Mouse (Mus musculus): Measurements from ENCODE around the gene Vmn1r157. TPM values are rescaled to one million over a fixed set of nuclear protein-coding genes. Genes with fewer than 3 reads are reported as not detected.
"Not testable (repeated sequence)": the region's sequence is repeated elsewhere in the genome, so short reads cannot be mapped to it uniquely, and the experiment has no call there.

Gene Vmn1r157
- polyA plus RNA-seq (2016; fragmentation: Nextera tagmentation; extraction: Ambion mirVana) = not detected in 2 replicates

GRCm38 (mm10) chr7:22761397-22761796 lies at the start of gene Vmn1r157:
Gene Vmn1r157 (plus strand): TSS chr7:22761697.
- not testable (repeated sequence) for H3K36me3 ChIP-seq; DNase-seq (ENCODE audit: low spot score); H3K4me1 ChIP-seq; H3K27me3 ChIP-seq (ENCODE audit: low read depth, poor library complexity, severe bottlenecking); H3K4me3 ChIP-seq; H3K9me3 ChIP-seq (replicated peaks); H3K27ac ChIP-seq
- 34% methylated on average over 2 of the region's 3 CpGs for WGBS

DNA sequence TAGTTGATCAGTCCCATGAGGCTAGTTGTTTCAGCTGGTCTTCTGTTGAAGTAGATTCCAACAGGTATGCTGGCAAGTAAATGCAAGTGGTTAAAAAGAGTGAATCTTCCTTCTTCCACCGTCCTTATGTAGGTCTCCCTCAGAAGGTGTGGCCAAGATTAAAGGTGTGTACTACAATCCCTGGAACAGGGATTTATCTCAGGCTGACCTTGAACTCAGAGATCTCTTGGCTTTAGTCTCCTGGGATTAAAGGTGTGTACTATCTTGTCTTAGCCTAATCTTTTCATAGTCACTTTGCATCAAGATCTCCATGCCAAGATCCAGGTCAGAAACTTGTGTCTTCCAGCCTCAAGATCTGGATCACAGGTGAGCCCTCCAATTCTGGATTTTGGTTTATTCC lies 41.9 kb upstream of the Vmn1r157 start, which contains the start of gene Gm4567:
TSS of gene Gm4567 (minus strand) at position 101 of the 400 bp plus-strand sequence.
- H3K9me3 ChIP-seq (replicated peaks); H3K36me3 ChIP-seq; H3K27ac ChIP-seq; H3K4me1 ChIP-seq; H3K4me3 ChIP-seq; DNase-seq (ENCODE audit: low spot score); H3K27me3 ChIP-seq (ENCODE audit: low read depth, poor library complexity, severe bottlenecking): not testable (repeated sequence)
- WGBS = no CpG with 5 or more reads among the region's 1 CpGs

GRCm38 (mm10) chr7:22775981-22776380 lies 14.5 kb downstream of the Vmn1r157 start:
- WGBS = 91% methylated on average over 7 of the region's 11 CpGs
- not testable (repeated sequence) for H3K27me3 ChIP-seq (ENCODE audit: low read depth, poor library complexity, severe bottlenecking); H3K9me3 ChIP-seq (replicated peaks); DNase-seq (ENCODE audit: low spot score); H3K4me1 ChIP-seq; H3K27ac ChIP-seq; H3K4me3 ChIP-seq; H3K36me3 ChIP-seq

DNA sequence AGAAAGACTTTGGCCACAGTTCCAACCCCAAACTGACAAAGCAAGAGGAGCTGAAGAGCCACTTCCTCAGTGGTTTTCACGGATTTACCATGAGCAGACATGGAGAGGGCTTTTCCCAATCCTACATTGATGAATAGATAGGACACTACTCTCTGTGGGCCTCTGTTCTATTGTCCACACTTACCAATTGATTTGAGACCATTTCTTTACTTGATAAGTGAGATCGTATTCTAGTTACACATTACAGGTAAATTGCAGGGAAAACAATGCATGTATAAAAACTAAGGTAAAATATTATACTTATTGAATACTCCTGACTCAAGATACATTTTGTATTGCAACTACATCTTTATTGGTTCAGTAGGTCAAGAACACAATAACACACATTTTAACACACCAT lies 29.2 kb downstream of the Vmn1r157 start, which contains the start of gene Vmn1r158:
TSS of gene Vmn1r158 (minus strand) at position 101 of the 400 bp plus-strand sequence.
- not testable (repeated sequence) for DNase-seq (ENCODE audit: low spot score); H3K4me1 ChIP-seq; H3K9me3 ChIP-seq (replicated peaks); H3K4me3 ChIP-seq; H3K27ac ChIP-seq; H3K27me3 ChIP-seq (ENCODE audit: low read depth, poor library complexity, severe bottlenecking); H3K36me3 ChIP-seq
- 61% methylated on average over 2 of the region's 2 CpGs for WGBS

Other genes with a start within 250 kb of the Vmn1r157 start
- not detected in 2 replicates for gene Vmn1r152, start 238.7 kb upstream of the Vmn1r157 start, polyA plus RNA-seq (2016; fragmentation: Nextera tagmentation; extraction: Ambion mirVana)
- not detected in 2 replicates for gene Gm8677, start 226.8 kb upstream of the Vmn1r157 start, polyA plus RNA-seq (2016; fragmentation: Nextera tagmentation; extraction: Ambion mirVana)
- gene Gm4201, start 196.4 kb upstream of the Vmn1r157 start, polyA plus RNA-seq (2016; fragmentation: Nextera tagmentation; extraction: Ambion mirVana) = not detected in 2 replicates
- not detected in 2 replicates for gene Gm4565, start 173.6 kb upstream of the Vmn1r157 start, polyA plus RNA-seq (2016; fragmentation: Nextera tagmentation; extraction: Ambion mirVana)
- not detected in 2 replicates for gene Vmn1r155, start 103.7 kb upstream of the Vmn1r157 start, polyA plus RNA-seq (2016; fragmentation: Nextera tagmentation; extraction: Ambion mirVana)
- gene Gm8693, start 69.4 kb upstream of the Vmn1r157 start, polyA plus RNA-seq (2016; fragmentation: Nextera tagmentation; extraction: Ambion mirVana) = not detected in 2 replicates
- not detected in 2 replicates for gene Gm4567, start 42.0 kb upstream of the Vmn1r157 start, polyA plus RNA-seq (2016; fragmentation: Nextera tagmentation; extraction: Ambion mirVana)
- not detected in 2 replicates for gene Vmn1r158, start 29.1 kb downstream of the Vmn1r157 start, polyA plus RNA-seq (2016; fragmentation: Nextera tagmentation; extraction: Ambion mirVana)
- gene Vmn1r159, start 81.9 kb downstream of the Vmn1r157 start, polyA plus RNA-seq (2016; fragmentation: Nextera tagmentation; extraction: Ambion mirVana) = not detected in 2 replicates
- not detected in 2 replicates for gene Vmn1r160, start 109.5 kb downstream of the Vmn1r157 start, polyA plus RNA-seq (2016; fragmentation: Nextera tagmentation; extraction: Ambion mirVana)
- gene Gm4214, start 223.0 kb downstream of the Vmn1r157 start, polyA plus RNA-seq (2016; fragmentation: Nextera tagmentation; extraction: Ambion mirVana) = not detected in 2 replicates

All from limb, embryonic 10.5 days (tissue).